Mouse (Mus musculus) thymus, postnatal 0 days (tissue): ENCODE measurements around the gene 1700013G24Rik. TPM values are rescaled to one million over a fixed set of nuclear protein-coding genes. Genes with fewer than 3 reads are reported as not detected.

Experiments used
- DNase-seq: peaks from one replicate; pipeline ENCODE4 v3.0.0-alpha.2; 2015; ENCODE audit warnings: low spot score
- polyA plus RNA-seq: library from polyadenylated mRNA; unstranded; fragments of >200 nt; fragmentation: Nextera tagmentation; extraction: Ambion mirVana; gene quantifications from 2 replicates; pipeline ENCODE4 v1.2.1, GENCODE M21; 2015

1700013G24Rik gene
- polyA plus RNA-seq, 1 experiment from 2014 or later = not detected

DNA sequence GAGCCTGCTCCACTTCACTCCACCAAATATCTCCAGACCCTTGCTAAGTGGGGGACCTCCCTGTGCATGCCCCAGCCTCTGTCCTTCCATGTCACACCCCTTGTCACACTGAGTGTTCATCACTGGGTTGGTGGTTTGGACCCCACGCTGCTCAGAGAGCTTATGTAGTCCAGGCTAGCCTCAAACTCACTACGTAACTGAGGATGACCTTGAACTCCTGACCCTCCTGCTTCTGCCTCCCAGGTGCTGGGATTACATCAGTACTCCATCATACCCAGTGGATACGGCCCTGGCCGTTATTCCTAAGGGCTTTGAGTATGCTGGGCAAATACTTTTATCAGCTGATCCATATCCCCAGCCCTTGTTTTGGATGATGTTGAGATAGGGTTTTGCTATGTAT is 40.1 kb downstream of the 1700013G24Rik start:
- no peak for DNase-seq

DNA sequence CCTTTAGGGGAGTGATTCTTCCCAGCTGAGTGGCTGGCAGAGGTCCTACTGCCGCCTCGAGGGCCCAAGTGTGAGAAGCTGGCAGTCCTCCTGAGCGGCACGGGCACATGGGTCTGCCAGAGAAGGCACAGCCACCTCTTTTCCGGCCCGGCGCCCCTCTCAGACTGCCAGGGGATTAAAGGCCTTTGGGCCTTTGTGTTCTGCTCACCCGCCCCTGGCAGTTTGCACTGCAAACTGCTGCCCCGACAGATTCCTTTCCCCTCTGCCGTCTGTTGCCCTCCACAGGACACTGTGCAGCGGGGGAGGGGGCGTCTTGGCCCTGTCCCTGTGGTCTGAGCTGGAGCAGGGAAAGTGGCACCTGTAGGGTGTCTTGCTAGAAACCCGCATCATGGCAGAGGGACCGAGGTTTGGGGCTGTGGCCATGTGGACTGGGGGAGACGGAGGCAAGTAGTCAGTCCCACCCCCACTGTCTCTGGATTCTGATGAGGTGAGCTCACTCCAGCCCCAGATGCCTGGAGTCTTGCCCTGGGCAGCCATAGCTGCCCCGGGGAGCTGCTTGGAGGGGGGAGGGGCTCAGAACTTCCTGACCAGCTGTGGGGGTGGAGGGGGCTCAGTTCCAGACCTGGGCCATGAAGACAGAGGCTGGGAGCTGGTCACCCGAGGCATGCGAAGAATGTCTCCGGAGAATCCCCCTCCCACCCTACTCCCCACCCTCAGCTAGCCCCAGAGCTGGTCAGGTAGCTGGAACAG is 41.8 kb downstream of the 1700013G24Rik start:
- DNase-seq = no peak

DNA sequence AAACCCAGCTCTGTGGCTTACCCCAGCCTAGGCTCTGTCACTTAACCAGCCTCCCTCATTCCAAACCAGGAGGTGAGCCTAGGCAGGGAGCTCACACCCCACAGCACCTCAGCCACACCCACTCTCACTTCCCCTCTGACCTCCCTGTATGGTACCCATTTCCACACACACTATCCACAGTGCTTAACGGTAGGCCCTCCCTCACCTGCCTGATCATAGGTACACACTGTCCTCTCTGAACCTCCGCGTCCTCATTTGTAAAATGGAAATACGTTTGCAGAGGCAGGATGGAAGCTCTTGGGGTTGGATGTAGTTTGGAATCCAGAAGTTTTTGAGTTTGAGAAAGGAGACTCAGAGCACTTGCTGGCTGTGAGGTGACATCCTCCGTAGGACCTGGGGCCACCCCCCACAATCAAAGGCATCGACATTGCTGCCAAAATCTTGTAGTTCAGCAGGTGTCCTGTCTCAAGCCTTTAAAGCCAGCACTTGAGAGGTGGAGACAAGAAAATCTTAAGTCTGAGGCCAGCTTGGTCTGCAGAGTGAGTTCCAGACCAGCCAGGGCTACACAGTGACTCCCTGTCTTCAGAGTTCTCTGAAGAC is 42.5 kb downstream of the 1700013G24Rik start:
- DNase-seq = no peak

DNA sequence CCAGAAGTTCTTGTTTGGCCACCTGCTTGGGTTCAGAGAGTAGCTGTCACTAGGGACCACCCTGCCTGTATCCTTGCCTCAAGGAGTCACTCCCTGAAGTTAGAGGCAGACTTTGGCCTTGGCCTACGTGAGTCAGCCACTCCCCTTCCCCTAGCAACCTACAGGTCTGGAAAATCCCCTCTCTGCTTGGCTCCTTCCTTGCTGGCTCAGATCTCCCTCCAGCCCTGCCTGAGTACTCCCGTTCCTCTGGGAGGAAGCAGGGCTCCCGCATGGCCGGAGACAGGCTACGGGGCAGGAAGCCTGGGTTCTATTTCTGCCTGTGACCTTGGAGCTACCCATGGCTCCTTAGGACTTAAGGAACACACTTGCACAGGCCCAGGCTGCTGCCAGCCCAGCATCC is 44.3 kb downstream of the 1700013G24Rik start:
- no peak for DNase-seq

DNA sequence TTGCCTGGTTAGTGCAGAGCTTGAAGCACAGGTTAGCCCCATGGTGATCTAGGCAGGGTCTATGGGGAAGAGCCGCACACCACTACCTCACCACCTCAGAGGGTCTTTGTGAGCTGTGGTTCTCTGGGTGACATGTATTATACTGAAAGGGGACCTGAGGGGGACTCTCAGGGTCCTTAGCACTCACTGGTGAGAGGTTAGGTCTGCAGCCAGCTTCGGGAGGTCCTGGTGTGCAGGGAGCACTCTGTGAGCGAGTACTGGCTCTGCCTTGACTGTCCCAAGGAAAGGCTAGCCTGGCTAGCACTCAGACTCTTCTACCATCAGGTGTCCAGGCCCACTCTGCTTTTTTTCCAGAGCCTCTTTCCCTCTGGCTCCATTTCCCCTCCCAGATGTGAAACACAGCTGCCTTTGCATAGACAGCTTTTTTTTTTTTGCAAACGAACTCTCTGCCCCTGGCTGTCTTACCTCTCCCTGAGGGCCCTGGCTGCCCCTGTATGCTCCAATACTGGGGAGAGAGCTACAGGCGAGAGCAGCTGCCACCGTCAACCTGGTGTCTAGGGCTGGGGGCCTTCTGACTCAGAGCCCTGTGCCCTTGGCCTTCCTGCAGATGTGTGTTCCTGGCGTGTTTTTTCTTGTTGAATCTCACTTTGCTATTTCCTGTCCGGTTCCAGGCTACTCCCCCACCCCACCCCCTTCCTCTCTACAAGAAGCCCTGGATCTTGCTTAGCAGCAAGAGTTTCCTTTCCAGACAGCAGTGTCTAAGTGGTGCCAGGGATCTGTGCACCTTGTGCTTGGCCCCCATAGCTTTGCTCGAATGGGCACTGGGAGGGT is 45.0 kb downstream of the 1700013G24Rik start:
- peak; percentile 43 for DNase-seq

DNA sequence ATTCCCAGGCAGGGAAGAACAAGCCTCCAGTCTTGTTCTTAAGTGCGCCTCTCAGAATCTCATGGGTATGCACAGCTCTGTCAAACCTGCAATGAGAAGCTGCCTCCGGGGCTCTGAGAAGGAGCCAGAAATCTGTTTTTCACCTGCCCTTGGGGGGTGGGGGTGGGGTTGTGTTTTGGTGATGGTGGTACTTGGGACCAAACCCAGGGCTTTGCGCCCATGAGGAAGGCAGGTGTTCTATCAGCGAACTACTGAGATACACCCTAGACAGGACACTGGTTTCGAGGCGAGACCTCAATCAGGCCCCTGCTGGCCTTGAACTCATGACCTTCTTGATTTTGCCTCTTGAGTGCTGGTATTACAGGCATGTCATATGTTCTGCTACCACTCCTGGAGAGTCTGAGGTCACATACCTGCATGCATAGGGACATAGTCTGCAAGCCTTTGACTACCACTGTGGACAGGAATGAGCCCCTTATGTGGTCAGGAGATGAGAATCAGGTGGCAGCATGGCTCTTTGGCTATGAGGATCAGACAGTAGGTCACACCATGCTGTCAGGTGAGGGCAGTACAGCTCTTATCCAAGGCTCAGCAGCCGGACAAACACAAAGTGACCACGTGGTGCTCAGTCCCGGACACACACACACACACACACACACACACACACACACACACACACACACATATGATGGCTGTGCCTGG is 45.9 kb downstream of the 1700013G24Rik start:
- DNase-seq = no peak

DNA sequence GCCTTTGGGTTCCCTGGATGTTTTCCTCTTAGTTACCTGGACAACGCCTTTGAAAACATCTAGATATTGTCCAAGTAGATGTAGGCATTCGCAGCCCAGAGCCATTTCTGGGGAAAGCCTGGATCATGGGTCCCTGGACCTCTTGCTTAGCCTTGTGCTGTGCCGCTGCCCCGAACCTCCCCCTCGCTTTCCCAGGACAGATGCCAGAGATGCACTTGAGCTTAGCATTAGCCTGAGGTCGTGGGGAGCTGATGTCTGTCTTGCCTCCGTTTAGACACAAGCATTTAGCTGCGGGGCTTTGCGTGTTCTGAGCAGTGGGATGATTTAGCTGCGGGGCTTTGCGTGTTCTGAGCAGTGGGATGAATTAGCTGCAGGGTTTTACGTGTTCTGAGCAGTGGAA is 47.1 kb downstream of the 1700013G24Rik start:
- DNase-seq = no peak

DNA sequence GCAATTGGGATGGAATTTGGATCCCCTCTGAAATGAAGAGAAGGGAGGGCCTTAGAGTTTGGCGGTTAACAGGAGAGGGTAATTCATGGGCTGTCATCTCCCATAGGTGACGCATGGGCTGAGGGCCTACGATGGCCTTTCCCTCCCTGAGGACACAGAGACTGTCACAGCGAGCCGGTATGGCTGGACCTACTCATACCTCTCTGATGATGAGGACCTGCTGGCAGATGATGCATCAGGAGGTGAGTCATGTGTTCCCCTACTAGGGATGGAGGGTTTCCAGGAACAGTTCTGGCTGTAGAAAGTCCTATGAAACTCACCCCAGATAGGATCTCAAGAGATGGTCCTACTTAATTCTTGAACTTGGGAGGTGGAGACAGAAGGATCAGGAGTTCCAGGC is 47.9 kb downstream of the 1700013G24Rik start:
- no peak for DNase-seq

DNA sequence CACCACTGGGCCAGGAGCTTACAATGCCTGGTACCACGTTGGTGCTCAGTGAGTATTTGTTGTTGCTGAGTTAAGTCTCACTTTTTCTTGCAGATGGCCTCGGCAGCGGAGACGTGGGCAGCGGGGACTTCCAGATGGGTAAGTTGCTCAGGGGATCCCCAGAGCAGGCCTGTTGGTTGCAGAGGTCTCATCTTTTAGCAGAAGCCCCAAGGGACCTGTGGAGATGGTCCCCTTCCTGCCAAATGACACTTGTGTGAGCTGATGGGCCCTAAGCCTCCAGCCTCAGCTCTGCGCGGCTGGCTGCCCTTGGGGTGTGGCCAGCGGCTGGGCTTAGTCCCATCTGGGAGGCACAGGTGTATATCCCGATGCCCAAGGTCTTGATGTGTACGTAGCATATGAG is 49.1 kb downstream of the 1700013G24Rik start:
- no peak for DNase-seq

DNA sequence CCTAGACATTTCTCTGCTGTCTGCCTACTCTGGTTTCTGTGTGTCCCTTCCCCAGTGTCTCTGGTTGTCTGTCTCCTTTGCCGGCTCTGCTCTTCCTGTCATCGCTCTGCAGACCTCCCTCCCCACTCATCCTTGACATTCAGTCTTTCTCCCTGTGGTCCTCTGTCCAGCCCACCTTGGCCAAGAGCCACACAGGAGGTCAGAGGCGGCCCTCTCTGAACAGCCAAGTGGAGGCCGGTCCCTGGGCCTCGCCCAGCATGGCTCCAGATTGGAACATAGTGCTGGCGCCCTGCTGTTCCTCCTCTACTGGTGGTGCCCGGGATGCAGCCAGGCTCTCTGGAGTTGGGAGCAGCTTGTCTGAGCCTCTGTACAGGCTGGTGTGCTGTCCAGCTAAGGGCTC is 49.7 kb downstream of the 1700013G24Rik start:
- DNase-seq = no peak

DNA sequence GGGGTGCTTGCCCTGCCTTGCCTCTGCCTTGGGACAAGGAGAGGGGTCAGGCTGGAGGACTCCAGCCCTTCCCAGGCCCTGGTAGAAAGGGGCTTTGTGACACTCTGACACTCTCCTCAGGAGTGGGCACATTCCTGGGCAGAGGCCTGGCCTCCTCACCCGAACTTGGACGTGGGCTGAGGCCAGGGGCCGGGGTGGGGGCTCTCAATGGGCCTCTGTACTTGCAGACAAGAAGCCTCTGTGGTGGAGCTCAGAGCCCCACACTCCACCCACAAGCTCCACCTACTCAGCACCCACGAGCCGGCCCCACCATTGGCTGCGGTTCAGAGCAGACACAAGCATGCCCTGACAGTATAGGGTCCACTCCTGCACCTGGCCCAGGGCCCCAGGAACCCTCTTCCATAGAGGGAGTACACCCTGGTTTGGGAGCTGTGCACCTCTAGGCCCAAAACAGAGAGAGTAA is 50.5 kb downstream of the 1700013G24Rik start:
- peak; percentile 26 for DNase-seq

Other genes starting within 250 kb of the 1700013G24Rik start
- 8.5 and 11.7 TPM in 2 replicates for gene Wnt4, start 175.8 kb upstream of the 1700013G24Rik start, polyA plus RNA-seq
- gene Cdc42, start 95.6 kb upstream of the 1700013G24Rik start, polyA plus RNA-seq = 536 and 561 TPM in 2 replicates
- gene Cela3a, start 43.5 kb upstream of the 1700013G24Rik start, polyA plus RNA-seq = not detected in 2 replicates
- gene Cela3b, start 22.7 kb upstream of the 1700013G24Rik start, polyA plus RNA-seq = 0.40 TPM in 1 of 2 replicates, not detected in the other
- 4.0 and 4.1 TPM in 2 replicates for gene Hspg2, start 15.5 kb downstream of the 1700013G24Rik start, polyA plus RNA-seq
- gene Ldlrad2, start 121.3 kb downstream of the 1700013G24Rik start, polyA plus RNA-seq = not detected in 2 replicates
- 52.4 and 59.1 TPM in 2 replicates for gene Usp48, start 140.5 kb downstream of the 1700013G24Rik start, polyA plus RNA-seq
- 5.5 TPM in 2 replicates for gene Rap1gap, start 211.4 kb downstream of the 1700013G24Rik start, polyA plus RNA-seq